Mouse (Mus musculus) heart, postnatal 0 days (tissue): ENCODE results near the gene Smim13.

Source experiments
- CTCF ChIP-seq: IDR thresholded peaks from 2 replicates; pipeline ENCODE4 v1.5.1; 2016; ENCODE audit warnings: antibody characterized with exemption, control low read depth, low read depth
- EP300 ChIP-seq: IDR thresholded peaks from 2 replicates; pipeline ENCODE4 v1.6.1; 2016; ENCODE audit warnings: antibody characterized with exemption, low read depth

GRCm38 (mm10) chr13:41296396-41296795, 46.8 kb downstream of the Smim13 start:
- TF ChIP-seq EP300 (no peak), CTCF (no peak)
